Mouse (Mus musculus) brain, embryonic 14.5 days (tissue): ENCODE data around the gene Pacrg.

ENCODE experiments used
- CTCF ChIP-seq: fragments of 200-500 bp; IDR thresholded peaks from 2 replicates; pipeline ENCODE4 v1.5.1; 2012; ENCODE audit warnings: inconsistent platforms, mild to moderate bottlenecking, moderate library complexity, borderline replicate concordance; ENCODE audit not compliant: insufficient read depth, insufficient read length; ENCODE audit errors: extremely low read depth
- POLR2A ChIP-seq: fragments of 200-500 bp; IDR thresholded peaks from 2 replicates; pipeline ENCODE4 v1.6.1; 2012; ENCODE audit warnings: mild to moderate bottlenecking, inconsistent platforms, borderline replicate concordance; ENCODE audit not compliant: poor library complexity, insufficient read depth, insufficient read length, severe bottlenecking; ENCODE audit errors: extremely low read depth

GRCm38 (mm10) chr17:10463626-10464025 lies 376.5 kb downstream of the Pacrg start:
- TF ChIP-seq POLR2A (no peak), CTCF (no peak)
